In genomic region chr2:168601491-168602386, GRCm38 (mm10) we compare ENCODE assay signal across 8 mouse cellular contexts. TPM values are rescaled to one million over a fixed set of nuclear protein-coding genes. Genes with fewer than 3 reads are reported as not detected.
A peak's percentile ranks its signal among the peaks of the same experiment; 100 is the strongest.
DNase-seq lines count a peak whose midpoint lies in the region; ATAC-seq lines count a peak whose summit lies in the region.

Gene Nfatc2, minus strand, starts transcription at chr2:168601657.

- peak within 1 kb of the TSS; percentile 54 for H3K9ac ChIP-seq in hindbrain, embryonic 12.5 days
- H3K9ac ChIP-seq in lung, embryonic 16.5 days (ENCODE audit: low read length), result peak within 1 kb of the TSS; percentile 49

- peak within 1 kb of the TSS; percentile 45 for H3K4me3 ChIP-seq in hindbrain, embryonic 12.5 days
- H3K4me3 ChIP-seq in lung, embryonic 16.5 days (ENCODE audit: low read length), result peak within 1 kb of the TSS; percentile 45

- peaks cover 33% of the 10 kb centered on the region for H3K4me1 ChIP-seq in hindbrain, embryonic 12.5 days
- peaks cover 30% of the 10 kb centered on the region for H3K4me1 ChIP-seq in lung, embryonic 16.5 days (replicated peaks; ENCODE audit: control insufficient read depth, insufficient read depth, low read length)

- peak within 1 kb of the TSS; percentile 72 for H3K4me2 ChIP-seq in hindbrain, embryonic 12.5 days (replicated peaks)
- peak within 1 kb of the TSS; percentile 77 for H3K4me2 ChIP-seq in lung, embryonic 16.5 days (ENCODE audit: low read depth, low read length)

- H3K36me3 ChIP-seq in hindbrain, embryonic 12.5 days, result no peaks in the 10 kb centered on the region
- H3K36me3 ChIP-seq in lung, embryonic 16.5 days (ENCODE audit: control insufficient read depth, insufficient read depth, low read length), result no peaks in the 10 kb centered on the region

- H3K27ac ChIP-seq in hindbrain, embryonic 12.5 days, result peak within 1 kb of the TSS; percentile 60
- H3K27ac ChIP-seq in lung, embryonic 16.5 days (ENCODE audit: low read length), result no peak within 1 kb of the TSS

- WGBS in hindbrain, embryonic 12.5 days, result under 1% methylated on average over 50 of the region's 56 CpGs
- WGBS in lung, embryonic 16.5 days, result under 1% methylated on average over 49 of the region's 56 CpGs

- DNase-seq in NIH3T3 (ENCODE audit: low read depth), result peak; percentile 96
- peak; percentile 62 for DNase-seq in cerebellum, adult 9-11 months
- peak; percentile 64 to 70 for DNase-seq in frontal cortex, postnatal 14 days (ENCODE audit: low spot score in 2 of 2)
- peak; percentile 78 to 83 for DNase-seq in layer of hippocampus, postnatal 10 days (ENCODE audit: low spot score in 2 of 2)
- peak; percentile 78 for DNase-seq in retina, postnatal 1 day

- peaks cover 57% of the 10 kb centered on the region for H3K27me3 ChIP-seq in hindbrain, embryonic 12.5 days
- peaks cover 25% of the 10 kb centered on the region for H3K27me3 ChIP-seq in lung, embryonic 16.5 days (ENCODE audit: control insufficient read depth, insufficient read depth, low read depth, low read length)

- ATAC-seq in hindbrain, embryonic 12.5 days (ENCODE audit: low FRiP score), result peak; percentile 78
- peak; percentile 90 for ATAC-seq in lung, embryonic 16.5 days (ENCODE audit: low read depth)
- no peak for ATAC-seq in erythroblast, adult 5-6 weeks (replicated peaks; ENCODE audit: low FRiP score, poor library complexity, severe bottlenecking)

- no peaks in the 10 kb centered on the region for H3K9me3 ChIP-seq in hindbrain, embryonic 12.5 days (replicated peaks)
- no peaks in the 10 kb centered on the region for H3K9me3 ChIP-seq in lung, embryonic 16.5 days (ENCODE audit: control insufficient read depth, low read length)

RNA-seq across cellular contexts. Expression of gene Nfatc2, which starts in this region (rescaled TPM):
- polyA plus RNA-seq in hindbrain, embryonic 12.5 days (2016; fragmentation: Nextera tagmentation; extraction: Ambion mirVana), result 2.2 and 2.4 TPM in 2 replicates
- total RNA-seq in layer of hippocampus, postnatal 10 days (2021), result 10 to 100 TPM; 18.6 to 20.5 TPM
- polyA plus RNA-seq in lung, embryonic 16.5 days (2015; fragmentation: Nextera tagmentation; extraction: Ambion mirVana), result 1.6 TPM in 2 replicates
- 0.63 and 6.5 TPM in 2 replicates for total RNA-seq in erythroblast, adult 5-6 weeks (2015; ENCODE audit: low replicate concordance)
- 0.43 and 1.1 TPM in 2 replicates for total RNA-seq in erythroblast, adult 5-6 weeks (2017; ENCODE audit: low replicate concordance)
